Mouse (Mus musculus): ENCODE measurements around the gene Zfp580. TPM values are rescaled to one million over a fixed set of nuclear protein-coding genes. Genes with fewer than 3 reads are reported as not detected.

Gene Zfp580
- polyA plus RNA-seq, 1 experiment from 2014 or later: 21.6 TPM

DNA sequence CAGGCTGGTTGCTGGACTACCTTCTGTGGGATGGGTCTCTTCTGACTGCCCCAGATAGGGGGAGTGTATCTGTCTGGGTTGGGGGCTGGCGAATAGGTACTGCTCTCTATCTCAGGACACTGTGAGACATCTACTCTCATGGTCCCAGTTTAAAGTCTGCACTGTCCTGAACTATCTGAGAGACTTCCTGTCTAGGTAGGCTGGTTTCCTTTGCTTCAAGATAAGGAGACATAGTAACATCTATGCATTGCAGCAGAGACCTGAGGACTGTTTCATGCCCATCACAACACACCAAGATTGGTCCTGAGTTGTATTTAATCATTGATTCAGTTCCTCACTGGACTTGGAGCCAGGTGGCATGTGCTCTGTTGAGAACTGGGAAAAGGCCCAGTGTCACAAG lies 34.2 kb downstream of the Zfp580 start:
- no peak for TF ChIP-seq CTCF (IDR thresholded peaks at IDR 0.05; ENCODE audit: low read depth)
- no peak for TF ChIP-seq EP300 (optimal IDR thresholded peaks at IDR 0.05)
- Histone ChIP-seq H3K4me3 (ENCODE audit: low read depth, low read length) (no peak overlapping the region), H3K36me3 (ENCODE audit: control insufficient read depth, insufficient read depth, low read length) (peaks cover 11% of the 10 kb centered on the region), H3K4me2 (replicated peaks; ENCODE audit: low read depth) (no peak overlapping the region), H3K9me3 (ENCODE audit: control insufficient read depth, low read length) (no peaks in the 10 kb centered on the region), H3K27me3 (ENCODE audit: control insufficient read depth, insufficient read depth, low read length) (no peaks in the 10 kb centered on the region), H3K9ac (ENCODE audit: low read length) (no peak overlapping the region), H3K4me1 (replicated peaks; ENCODE audit: control insufficient read depth, insufficient read depth) (0 out of 2 replicates have a peak, but pooled peaks cover 2% of the 10 kb centered on the region), H3K27ac (replicated peaks) (no peak overlapping the region)
- ATAC-seq (ENCODE audit: low FRiP score, low TSS enrichment): no peak
- DNase-seq (ENCODE audit: low spot score): no peak
- 85% methylated on average over 1 of the region's 1 CpGs for WGBS

DNA sequence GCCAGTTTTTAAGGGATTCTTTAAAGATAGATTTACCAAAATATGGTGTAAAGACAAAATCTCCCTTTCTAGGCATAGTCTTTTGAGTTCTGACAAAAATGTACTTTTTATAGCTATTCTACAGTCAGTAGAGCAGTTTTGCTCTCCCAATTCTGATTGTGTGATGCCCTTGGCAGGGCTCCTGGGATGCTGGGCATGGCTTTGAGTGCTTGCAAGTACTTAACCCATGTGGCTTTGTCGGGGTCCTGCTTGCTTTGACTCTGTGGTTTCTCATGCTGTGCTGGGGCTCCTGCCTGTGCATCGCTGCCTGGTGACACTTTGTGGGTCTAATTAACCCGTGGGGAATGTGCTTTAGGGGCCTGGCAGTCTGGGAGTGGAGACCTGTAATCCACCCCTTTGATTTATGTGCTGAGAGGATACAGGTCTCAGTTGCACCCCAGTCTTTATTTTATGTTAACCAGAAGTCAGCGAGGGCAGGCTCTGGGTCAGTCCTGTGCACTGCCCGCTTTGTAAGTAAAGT lies 35.6 kb downstream of the Zfp580 start:
- WGBS: 75% methylated on average over 5 of the region's 5 CpGs
- no peak overlapping the region for H3K4me2 ChIP-seq (replicated peaks; ENCODE audit: low read depth)
- no peak for DNase-seq (ENCODE audit: low spot score)
- no peaks in the 10 kb centered on the region for H3K4me1 ChIP-seq (replicated peaks; ENCODE audit: control insufficient read depth, insufficient read depth)
- H3K27ac ChIP-seq (replicated peaks): no peak overlapping the region
- no peak for ATAC-seq (ENCODE audit: low FRiP score, low TSS enrichment)
- H3K36me3 ChIP-seq (ENCODE audit: control insufficient read depth, insufficient read depth, low read length): peaks cover 13% of the 10 kb centered on the region
- no peaks in the 10 kb centered on the region for H3K27me3 ChIP-seq (ENCODE audit: control insufficient read depth, insufficient read depth, low read length)
- no peaks in the 10 kb centered on the region for H3K9me3 ChIP-seq (ENCODE audit: control insufficient read depth, low read length)
- H3K4me3 ChIP-seq (ENCODE audit: low read depth, low read length): no peak overlapping the region
- H3K9ac ChIP-seq (ENCODE audit: low read length): no peak overlapping the region
- TF ChIP-seq CTCF (IDR thresholded peaks at IDR 0.05; ENCODE audit: low read depth) (no peak), EP300 (optimal IDR thresholded peaks at IDR 0.05) (no peak)

DNA sequence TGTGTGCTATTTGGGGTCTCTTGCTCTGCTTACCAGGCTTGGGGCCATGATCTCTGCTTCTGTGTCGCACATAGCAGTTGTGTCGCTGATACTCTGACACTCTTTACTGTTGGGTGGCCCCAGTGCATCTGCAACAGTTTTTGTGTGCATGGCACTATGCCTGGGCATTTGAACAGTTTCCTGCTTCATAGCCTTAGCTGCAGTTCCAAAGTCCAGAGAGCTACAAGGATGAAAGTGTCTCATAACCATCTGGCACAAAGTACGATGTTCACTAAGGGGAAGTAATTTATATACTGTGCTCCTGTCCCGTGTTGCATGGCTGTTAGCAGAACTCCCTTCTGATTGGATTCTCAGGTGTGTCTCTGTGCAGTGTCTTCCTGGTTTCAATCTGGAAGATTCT lies 36.5 kb downstream of the Zfp580 start:
- Histone ChIP-seq H3K27ac (replicated peaks) (no peak overlapping the region), H3K4me3 (ENCODE audit: low read depth, low read length) (no peak overlapping the region)
- 67% methylated on average over 4 of the region's 4 CpGs for WGBS

DNA sequence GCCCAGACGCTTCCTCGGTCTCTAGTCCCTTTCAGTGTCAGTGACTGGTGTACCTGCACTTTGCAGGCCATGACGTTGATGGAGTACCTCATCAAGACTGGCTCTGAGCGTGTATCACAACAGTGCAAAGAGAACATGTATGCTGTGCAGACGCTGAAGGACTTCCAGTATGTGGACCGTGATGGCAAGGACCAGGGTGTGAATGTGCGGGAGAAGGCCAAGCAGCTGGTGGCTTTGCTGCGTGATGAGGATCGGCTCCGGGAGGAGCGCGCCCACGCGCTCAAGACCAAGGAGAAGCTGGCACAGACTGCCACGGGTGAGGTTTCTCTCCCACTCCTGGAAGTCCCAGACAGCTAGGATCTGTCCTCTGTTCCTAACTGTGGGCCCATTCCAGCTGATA lies 38.5 kb downstream of the Zfp580 start:
- Histone ChIP-seq H3K36me3 (ENCODE audit: control insufficient read depth, insufficient read depth, low read length) (peaks cover 33% of the 10 kb centered on the region), H3K9me3 (ENCODE audit: control insufficient read depth, low read length) (no peaks in the 10 kb centered on the region), H3K9ac (ENCODE audit: low read length) (no peak overlapping the region), H3K4me3 (ENCODE audit: low read depth, low read length) (no peak overlapping the region), H3K27me3 (ENCODE audit: control insufficient read depth, insufficient read depth, low read length) (no peaks in the 10 kb centered on the region), H3K4me2 (replicated peaks; ENCODE audit: low read depth) (no peak overlapping the region), H3K4me1 (replicated peaks; ENCODE audit: control insufficient read depth, insufficient read depth) (no peaks in the 10 kb centered on the region), H3K27ac (replicated peaks) (no peak overlapping the region)
- TF ChIP-seq CTCF (IDR thresholded peaks at IDR 0.05; ENCODE audit: low read depth) (no peak), EP300 (optimal IDR thresholded peaks at IDR 0.05) (no peak)
- 90% methylated on average over 15 of the region's 15 CpGs for WGBS
- no peak for DNase-seq (ENCODE audit: low spot score)
- no peak for ATAC-seq (ENCODE audit: low FRiP score, low TSS enrichment)

More for the DNA sequence above, 36.5 kb downstream of the Zfp580 start:
- ATAC-seq (ENCODE audit: low FRiP score, low TSS enrichment) (peak; percentile 63), DNase-seq (ENCODE audit: low spot score) (no peak)
- Histone ChIP-seq H3K9me3 (ENCODE audit: control insufficient read depth, low read length) (no peaks in the 10 kb centered on the region), H3K9ac (ENCODE audit: low read length) (no peak overlapping the region), H3K27me3 (ENCODE audit: control insufficient read depth, insufficient read depth, low read length) (no peaks in the 10 kb centered on the region), H3K4me1 (replicated peaks; ENCODE audit: control insufficient read depth, insufficient read depth) (no peaks in the 10 kb centered on the region), H3K4me2 (replicated peaks; ENCODE audit: low read depth) (no peak overlapping the region), H3K36me3 (ENCODE audit: control insufficient read depth, insufficient read depth, low read length) (peaks cover 20% of the 10 kb centered on the region)
- TF ChIP-seq CTCF (IDR thresholded peaks at IDR 0.05; ENCODE audit: low read depth) (no peak), EP300 (optimal IDR thresholded peaks at IDR 0.05) (no peak)

DNA sequence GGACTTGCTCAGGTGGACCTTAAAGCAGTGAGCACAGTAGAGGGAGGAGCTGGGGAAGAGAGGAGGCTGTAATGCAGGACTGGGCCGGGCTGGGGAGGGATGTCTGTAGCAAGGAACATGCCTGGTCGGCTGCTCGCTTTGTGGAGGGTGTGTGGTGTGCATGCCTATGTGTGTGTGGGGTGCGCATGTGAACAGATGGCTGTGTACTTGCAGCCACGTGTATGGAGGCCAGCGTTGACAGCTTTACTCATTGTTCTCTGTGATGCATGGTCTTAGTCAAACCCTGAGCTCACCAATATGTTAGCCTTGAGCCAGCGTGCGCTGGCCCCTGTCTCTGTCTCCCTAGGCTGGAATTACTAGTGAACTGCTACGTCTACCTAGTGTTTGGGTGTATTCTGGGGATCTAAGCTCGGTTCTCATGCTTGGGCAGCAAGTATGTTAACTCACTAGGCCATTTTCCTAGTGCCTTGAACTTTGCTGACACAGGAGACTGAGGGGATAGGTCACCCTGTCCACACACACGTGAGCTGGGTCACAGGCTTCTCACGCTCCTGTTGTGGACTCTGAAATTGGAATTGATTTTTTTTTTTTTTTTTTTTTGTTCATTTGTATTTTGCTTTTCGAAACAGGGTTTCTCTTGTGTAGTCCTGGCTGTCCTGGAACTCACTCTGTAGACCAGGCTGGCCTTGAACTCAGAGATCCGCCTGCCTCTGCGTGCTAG lies 39.8 kb downstream of the Zfp580 start:
- H3K4me2 ChIP-seq (replicated peaks; ENCODE audit: low read depth): no peak overlapping the region
- DNase-seq (ENCODE audit: low spot score) (no peak), ATAC-seq (ENCODE audit: low FRiP score, low TSS enrichment) (no peak)
- H3K27me3 ChIP-seq (ENCODE audit: control insufficient read depth, insufficient read depth, low read length): no peaks in the 10 kb centered on the region
- no peaks in the 10 kb centered on the region for H3K4me1 ChIP-seq (replicated peaks; ENCODE audit: control insufficient read depth, insufficient read depth)
- H3K27ac ChIP-seq (replicated peaks): no peak overlapping the region
- TF ChIP-seq CTCF (IDR thresholded peaks at IDR 0.05; ENCODE audit: low read depth): no peak
- no peak for TF ChIP-seq EP300 (optimal IDR thresholded peaks at IDR 0.05)
- peaks cover 36% of the 10 kb centered on the region for H3K36me3 ChIP-seq (ENCODE audit: control insufficient read depth, insufficient read depth, low read length)
- 89% methylated on average over 15 of the region's 15 CpGs for WGBS
- H3K9ac ChIP-seq (ENCODE audit: low read length): no peak overlapping the region
- H3K4me3 ChIP-seq (ENCODE audit: low read depth, low read length): no peak overlapping the region
- no peaks in the 10 kb centered on the region for H3K9me3 ChIP-seq (ENCODE audit: control insufficient read depth, low read length)

DNA sequence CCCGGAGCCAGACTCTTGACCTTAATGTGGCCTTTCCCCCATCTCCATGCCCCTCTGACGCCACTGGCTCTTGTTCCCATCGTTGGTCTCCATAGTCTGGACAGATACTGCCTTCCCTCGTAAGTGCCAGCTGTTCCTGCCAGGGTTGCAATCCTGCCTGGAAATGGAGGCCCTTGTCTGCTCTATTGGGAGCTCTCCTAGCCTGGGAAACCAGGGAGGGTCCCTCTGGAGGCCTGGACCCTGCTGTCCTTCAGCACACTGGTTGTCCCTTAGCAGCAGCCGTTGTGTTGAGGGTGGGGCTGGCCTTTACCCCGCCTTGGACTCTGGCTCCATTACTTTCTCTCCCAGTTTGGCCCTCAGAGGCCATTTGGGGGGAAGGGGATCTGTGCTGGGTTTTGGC lies 41.0 kb downstream of the Zfp580 start:
- H3K36me3 ChIP-seq (ENCODE audit: control insufficient read depth, insufficient read depth, low read length): peaks cover 43% of the 10 kb centered on the region
- no peak for DNase-seq (ENCODE audit: low spot score)

More for the DNA sequence above, 41.0 kb downstream of the Zfp580 start:
- no peaks in the 10 kb centered on the region for H3K27me3 ChIP-seq (ENCODE audit: control insufficient read depth, insufficient read depth, low read length)
- no peak for ATAC-seq (ENCODE audit: low FRiP score, low TSS enrichment)
- TF ChIP-seq EP300 (optimal IDR thresholded peaks at IDR 0.05) (no peak), CTCF (IDR thresholded peaks at IDR 0.05; ENCODE audit: low read depth) (no peak)
- H3K4me2 ChIP-seq (replicated peaks; ENCODE audit: low read depth): no peak overlapping the region
- no peak overlapping the region for H3K4me3 ChIP-seq (ENCODE audit: low read depth, low read length)
- H3K9ac ChIP-seq (ENCODE audit: low read length): no peak overlapping the region
- H3K27ac ChIP-seq (replicated peaks): no peak overlapping the region
- H3K4me1 ChIP-seq (replicated peaks; ENCODE audit: control insufficient read depth, insufficient read depth): no peaks in the 10 kb centered on the region
- 79% methylated on average over 5 of the region's 6 CpGs for WGBS
- no peaks in the 10 kb centered on the region for H3K9me3 ChIP-seq (ENCODE audit: control insufficient read depth, low read length)
